Mouse (Mus musculus) MEL (cell line): ENCODE data around the gene Bpi. TPM values are rescaled to one million over a fixed set of nuclear protein-coding genes. Genes with fewer than 3 reads are reported as not detected.

Experiments
- DNase-seq: peaks from one replicate; pipeline ENCODE4 v3.0.0; 2011; ENCODE audit warnings: low read depth, low spot score
- H3K27ac ChIP-seq: 2 replicates; pipeline ENCODE4 v1.5.1; 2012; ENCODE audit warnings: low read depth, mild to moderate bottlenecking, control low read depth, low read length, moderate library complexity; ENCODE audit not compliant: control insufficient read depth
- H3K27me3 ChIP-seq, 2 experiments: fragments of 150-350 bp in 1 of 2; sonication (generic) in 1 of 2; 2 replicates each; pipeline ENCODE4 v1.6.1; 2012; ENCODE audit warnings: low read length in 2 of 2, mild to moderate bottlenecking in 2 of 2, improper control_type of control experiment in 1 of 2, moderate library complexity in 1 of 2; ENCODE audit not compliant: insufficient read depth in 2 of 2, control insufficient read depth in 1 of 2
- H3K36me3 ChIP-seq, 2 experiments: 2 replicates each; pipeline ENCODE4 v1.6.1; 2012 to 2014; ENCODE audit warnings: low read length in 2 of 2, improper control_type of control experiment in 1 of 2, inconsistent platforms in 1 of 2, mild to moderate bottlenecking in 1 of 2; ENCODE audit not compliant: insufficient read depth in 2 of 2, control insufficient read depth in 1 of 2
- H3K4me1 ChIP-seq, 2 experiments: fragments of 150-350 bp in 1 of 2; sonication (generic) in 1 of 2; 2 replicates each; pipeline ENCODE4 v1.6.1; 2012; ENCODE audit warnings: low read length in 2 of 2, improper control_type of control experiment in 1 of 2, mild to moderate bottlenecking in 1 of 2; ENCODE audit not compliant: insufficient read depth in 2 of 2, control insufficient read depth in 1 of 2
- H3K4me3 ChIP-seq, 2 experiments: fragments of 150-350 bp in 1 of 2; sonication (generic) in 1 of 2; 2 replicates each; pipeline ENCODE4 v1.5.1; 2012; ENCODE audit warnings: low read depth in 2 of 2, low read length in 2 of 2, mild to moderate bottlenecking in 2 of 2, moderate library complexity in 2 of 2, control low read depth in 1 of 2, improper control_type of control experiment in 1 of 2; ENCODE audit not compliant: control insufficient read depth in 1 of 2, insufficient read depth in 1 of 2
- H3K79me2 ChIP-seq: 2 replicates; pipeline ENCODE4 v1.6.1; 2012; ENCODE audit warnings: mild to moderate bottlenecking, low read length, moderate library complexity; ENCODE audit not compliant: control insufficient read depth, poor library complexity, insufficient read depth
- H3K9ac ChIP-seq: 2 replicates; pipeline ENCODE4 v1.6.1; 2012; ENCODE audit warnings: low read depth, mild to moderate bottlenecking, control low read depth, low read length, moderate library complexity; ENCODE audit not compliant: control insufficient read depth, poor library complexity, severe bottlenecking
- H3K9me3 ChIP-seq: fragments of 150-350 bp; sonication (generic); replicated peaks from 2 replicates; pipeline ENCODE4 v1.6.1; 2012; ENCODE audit warnings: mild to moderate bottlenecking, low read length, improper control_type of control experiment, moderate library complexity; ENCODE audit not compliant: insufficient read depth
- BHLHE40 ChIP-seq: IDR thresholded peaks from 2 replicates; pipeline ENCODE4 v1.6.1; 2012; ENCODE audit warnings: low read depth, mild to moderate bottlenecking, inconsistent platforms, low read length, improper control_type of control experiment, borderline replicate concordance
- CHD2 ChIP-seq: IDR thresholded peaks from 2 replicates; pipeline ENCODE4 v1.6.1; 2011; ENCODE audit warnings: low read length, improper control_type of control experiment
- ELF1 ChIP-seq: IDR thresholded peaks from 2 replicates; pipeline ENCODE4 v1.6.1; 2014; ENCODE audit warnings: low read depth, mild to moderate bottlenecking, inconsistent platforms, low read length, improper control_type of control experiment, moderate library complexity
- GABPA ChIP-seq: IDR thresholded peaks from 2 replicates; pipeline ENCODE4 v1.6.1; 2012; ENCODE audit warnings: low read depth, mild to moderate bottlenecking, inconsistent platforms, low read length, improper control_type of control experiment, moderate library complexity
- GATA1 ChIP-seq: IDR thresholded peaks from 2 replicates; pipeline ENCODE4 v1.6.1; 2011; ENCODE audit warnings: low read depth, low read length, improper control_type of control experiment
- JUND ChIP-seq: IDR thresholded peaks from 2 replicates; pipeline ENCODE4 v1.6.1; 2011; ENCODE audit warnings: low read depth, mild to moderate bottlenecking, improper control_type of control experiment, low read length
- KAT2A ChIP-seq: conservative IDR thresholded peaks from 2 replicates; pipeline ENCODE4 v1.6.1; 2012; ENCODE audit warnings: low read depth, low read length, improper control_type of control experiment, inconsistent platforms
- MAX ChIP-seq: IDR thresholded peaks from 2 replicates; pipeline ENCODE4 v1.6.1; 2011; ENCODE audit warnings: low read length, improper control_type of control experiment
- NELFE ChIP-seq: IDR thresholded peaks from 2 replicates; pipeline ENCODE4 v1.6.1; 2011; ENCODE audit warnings: low read depth, low read length, improper control_type of control experiment
- NRF1 ChIP-seq: IDR thresholded peaks from 2 replicates; pipeline ENCODE4 v1.6.1; 2014; ENCODE audit warnings: low read depth, mild to moderate bottlenecking, inconsistent platforms, low read length, improper control_type of control experiment, moderate library complexity; ENCODE audit not compliant: poor library complexity, insufficient read depth, severe bottlenecking
- RCOR1 ChIP-seq: IDR thresholded peaks from 2 replicates; pipeline ENCODE4 v1.6.1; 2012; ENCODE audit warnings: low read depth, mild to moderate bottlenecking, inconsistent platforms, low read length, improper control_type of control experiment
- SMC3 ChIP-seq: IDR thresholded peaks from 2 replicates; pipeline ENCODE4 v1.6.1; 2011; ENCODE audit warnings: low read depth, low read length, improper control_type of control experiment
- TBP ChIP-seq: IDR thresholded peaks from 2 replicates; pipeline ENCODE4 v1.8.0; 2011; ENCODE audit warnings: low read depth, low read length, improper control_type of control experiment
- TCF12 ChIP-seq: IDR thresholded peaks from 2 replicates; pipeline ENCODE4 v1.6.1; 2014; ENCODE audit warnings: low read depth, mild to moderate bottlenecking, inconsistent platforms, low read length, improper control_type of control experiment, moderate library complexity
- ZMIZ1 ChIP-seq: IDR thresholded peaks from 2 replicates; pipeline ENCODE4 v1.6.1; 2012; ENCODE audit warnings: low read depth, mild to moderate bottlenecking, inconsistent platforms, low read length, improper control_type of control experiment, moderate library complexity
- ZNF384 ChIP-seq: IDR thresholded peaks from 2 replicates; pipeline ENCODE4 v1.6.1; 2012; ENCODE audit warnings: low read depth, mild to moderate bottlenecking, inconsistent platforms, low read length, improper control_type of control experiment
- polyA plus RNA-seq, 2 experiments: library from polyadenylated mRNA; stranded (reverse) in 1 of 2; unstranded in 1 of 2; fragments of >175 nt in 1 of 2; fragments of >200 nt in 1 of 2; gene quantifications; 2 replicates each; pipeline versions ENCODE4 v1.2.1 to v1.2.4; 2012; ENCODE audit warnings: low replicate concordance in 2 of 2, low read depth in 1 of 2; ENCODE audit not compliant: insufficient read length in 2 of 2, insufficient read depth in 1 of 2, missing spikeins in 1 of 2
- total RNA-seq: library from RNA; depleted of rRNA; stranded (reverse); fragments of 300-350 nt; gene quantifications from 2 replicates; pipeline ENCODE4 v1.2.3, GENCODE M21; 2012; rRNA removed

Gene Bpi
- total RNA-seq (not detected in 2 replicates), polyA plus RNA-seq (under 1 TPM in 1 of 2 experiments, not detected in 1; 0.10 TPM)

DNA sequence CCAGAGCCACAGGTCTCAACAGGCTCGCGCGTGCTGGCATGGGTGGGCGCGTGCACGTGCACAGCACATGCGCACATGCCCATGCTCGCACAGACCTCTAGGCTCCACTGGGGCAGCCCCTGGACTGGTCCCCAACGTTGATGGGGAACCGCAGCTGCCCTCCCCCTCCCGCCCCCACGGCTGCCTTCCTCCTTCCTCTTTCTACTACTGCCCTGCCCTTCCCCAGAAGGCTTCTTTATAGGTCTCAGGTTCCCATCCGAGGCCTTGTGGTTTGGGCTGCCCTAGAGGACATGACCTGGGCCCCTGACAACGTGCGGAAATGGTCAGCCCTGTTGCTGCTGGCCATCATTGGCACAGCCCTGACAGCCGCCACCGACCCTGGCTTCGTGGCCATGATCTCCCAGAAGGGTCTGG, at the start of gene Bpi:
Bpi (plus strand) TSS at position 90 of the 414 bp plus-strand sequence.
- H3K79me2 ChIP-seq: no peaks in the 10 kb centered on the region
- no peaks in the 10 kb centered on the region for H3K36me3 ChIP-seq
- H3K27me3 ChIP-seq: no peaks in the 10 kb centered on the region; a peak in 2 of 4 replicates
- TF ChIP-seq NRF1: peak; percentile 63
- TF ChIP-seq NELFE: no peak
- TF ChIP-seq ZNF384: no peak
- TF ChIP-seq CHD2: no peak
- TF ChIP-seq ZMIZ1: no peak
- H3K27ac ChIP-seq: no peak within 1 kb of the TSS
- H3K4me1 ChIP-seq: peaks cover 0 to 5% of the 10 kb centered on the region in 2 experiments; a peak in 1 of 4 replicates
- DNase-seq: peak; percentile 65
- peak within 1 kb of the TSS; percentile 8; the same call in 1 of the 2 replicates for H3K9ac ChIP-seq
- H3K9me3 ChIP-seq: no peaks in the 10 kb centered on the region
- peak within 1 kb of the TSS; percentile 18 to 19; a peak in 3 of 4 replicates for H3K4me3 ChIP-seq

DNA sequence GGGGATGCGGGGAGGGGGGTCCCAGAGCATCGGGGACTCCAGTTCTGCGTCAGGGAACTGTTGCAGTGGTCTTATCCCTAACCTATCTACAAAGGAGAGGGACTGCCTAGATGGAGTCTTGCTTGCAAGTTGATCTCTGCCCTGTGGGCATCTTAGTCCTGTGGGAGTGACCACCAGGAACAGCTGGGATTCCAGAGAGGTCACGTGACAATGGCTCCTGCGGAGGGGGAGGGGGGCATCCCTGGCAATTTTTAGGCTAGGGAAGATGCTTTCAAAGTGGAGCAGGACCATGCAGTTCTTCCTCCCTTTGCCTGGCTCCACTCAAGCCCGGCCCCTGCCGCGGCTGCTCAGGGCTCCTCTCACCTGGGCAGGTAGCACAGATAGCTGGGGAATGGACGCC, 48.1 kb upstream of the Bpi start:
- no peak for TF ChIP-seq NRF1
- TF ChIP-seq TBP: no peak
- TF ChIP-seq RCOR1: no peak
- TF ChIP-seq TCF12: no peak
- TF ChIP-seq NELFE: no peak
- no peak for TF ChIP-seq ELF1
- TF ChIP-seq MAX: no peak
- TF ChIP-seq BHLHE40: no peak
- TF ChIP-seq GATA1: no peak
- TF ChIP-seq GABPA: no peak
- no peak for TF ChIP-seq KAT2A
- no peak for TF ChIP-seq SMC3
- TF ChIP-seq JUND: no peak
- no peak for TF ChIP-seq ZMIZ1
- DNase-seq: no peak
- H3K27me3 ChIP-seq: peaks cover 0 to 2% of the 10 kb centered on the region in 2 experiments; a peak in 1 of 4 replicates
- no peaks in the 10 kb centered on the region for H3K79me2 ChIP-seq
- H3K36me3 ChIP-seq: no peaks in the 10 kb centered on the region
- no peaks in the 10 kb centered on the region for H3K4me1 ChIP-seq
- no peak overlapping the region for H3K27ac ChIP-seq
- H3K4me3 ChIP-seq: no peak overlapping the region
- no peak overlapping the region for H3K9ac ChIP-seq
- H3K9me3 ChIP-seq: no peaks in the 10 kb centered on the region
